Mouse (Mus musculus): ENCODE measurements around the gene Slc16a6.

Slc16a6 gene

GRCm38 (mm10) chr11:109410197-109410980 lies 63.0 kb downstream of the Slc16a6 start:
- no peak for DNase-seq

DNA sequence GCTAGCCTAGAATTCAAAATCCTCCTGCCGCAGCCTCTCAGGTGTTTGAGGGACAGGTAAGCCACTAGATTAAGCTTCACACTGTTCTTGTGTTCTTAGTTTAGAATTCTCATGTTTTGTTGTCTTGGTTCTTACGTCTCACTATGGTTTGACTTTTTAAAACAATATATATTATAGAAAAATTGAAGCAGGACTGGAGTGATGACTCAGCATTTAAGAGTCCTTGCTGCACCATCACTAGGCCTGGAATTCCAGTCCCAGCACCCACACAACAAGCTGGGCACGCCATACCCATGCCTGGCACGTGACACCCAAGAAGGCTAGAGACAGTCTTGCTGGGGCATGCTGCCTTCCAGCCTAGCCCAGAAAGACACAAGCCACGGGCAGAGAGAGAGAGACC lies 67.0 kb downstream of the Slc16a6 start:
- DNase-seq = no peak
